In the genomic region with DNA sequence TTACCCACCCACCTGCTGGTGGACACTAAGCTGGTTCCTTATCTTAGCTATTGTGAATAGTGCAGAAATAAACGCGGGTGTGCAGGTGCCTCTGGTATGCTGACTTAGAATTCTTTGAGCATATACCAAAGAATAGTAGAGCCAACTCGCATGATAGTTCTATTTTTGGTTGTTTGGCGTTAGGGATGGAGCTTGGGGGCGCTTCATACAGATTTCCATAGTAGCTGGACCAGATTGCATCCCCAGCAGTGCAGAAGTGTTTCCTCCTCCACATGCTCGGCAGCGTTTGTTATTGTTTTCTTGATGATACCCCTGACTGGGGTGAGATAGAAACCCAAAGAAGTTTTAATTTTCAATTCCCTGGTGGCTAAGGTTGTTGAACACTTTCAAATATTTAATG, we compare ENCODE assay signal across 16 mouse cellular contexts.
"Had no signal": no experiment of that assay in that cellular context is flagged by ENCODE, and none has a peak within 500 bp of the region (broad histone marks: within the 10 kb centered on the region; RNA-seq: fewer than 3 reads in every experiment).

No protein-coding gene starts in this region.

- H3K4me2 ChIP-seq: lung, embryonic 14.5 days; midbrain, embryonic 11.5 days; midbrain, embryonic 13.5 days; midbrain, embryonic 15.5 days; neural tube, embryonic 12.5 days; stomach, embryonic 15.5 days had no signal

- ATAC-seq: midbrain, embryonic 13.5 days; midbrain, embryonic 15.5 days had no signal

- H3K27me3 ChIP-seq: megakaryocyte, embryonic 14.5 days; midbrain, embryonic 13.5 days; midbrain, embryonic 15.5 days; neural tube, embryonic 12.5 days; stomach, embryonic 15.5 days had no signal

- H3K9ac ChIP-seq: liver, embryonic 14.5 days; lung, embryonic 14.5 days; midbrain, embryonic 13.5 days; midbrain, embryonic 15.5 days; neural tube, embryonic 12.5 days; stomach, embryonic 15.5 days had no signal

- H3K9me3 ChIP-seq: megakaryocyte, embryonic 14.5 days; midbrain, embryonic 13.5 days; midbrain, embryonic 15.5 days; neural tube, embryonic 12.5 days; stomach, embryonic 15.5 days had no signal

- H3K36me3 ChIP-seq: midbrain, embryonic 13.5 days; midbrain, embryonic 15.5 days; neural tube, embryonic 12.5 days; stomach, embryonic 15.5 days had no signal

- H3K27ac ChIP-seq: liver, embryonic 14.5 days; macrophage; midbrain, embryonic 13.5 days; midbrain, embryonic 15.5 days; neural tube, embryonic 12.5 days; stomach, embryonic 15.5 days; stomach, postnatal 0 days had no signal

- H3K4me3 ChIP-seq: megakaryocyte, embryonic 14.5 days; midbrain, embryonic 13.5 days; midbrain, embryonic 15.5 days; neural tube, embryonic 12.5 days; stomach, embryonic 15.5 days had no signal

- DNase-seq: lung, adult 18-20 months; lung, embryonic 14.5 days; lung, postnatal 14 days; lung, postnatal 36 days; thymus, adult 2 months; thymus, postnatal 25 days; thymus, postnatal 4 days had no signal

- H3K4me1 ChIP-seq: megakaryocyte, embryonic 14.5 days; midbrain, embryonic 13.5 days; midbrain, embryonic 15.5 days; neural tube, embryonic 12.5 days; stomach, embryonic 15.5 days had no signal
